Mouse (Mus musculus): ENCODE measurements around the gene Hif3a. TPM values are rescaled to one million over a fixed set of nuclear protein-coding genes. Genes with fewer than 3 reads are reported as not detected.
A peak's percentile ranks its signal among the peaks of the same experiment; 100 is the strongest.

The Hif3a gene
- polyA plus RNA-seq, 1 experiment from 2014 or later: 25.2 TPM

GRCm38 (mm10) chr7:17025505-17025894 lies 36.7 kb downstream of the Hif3a start:
- Histone ChIP-seq H3K4me1 (ENCODE audit: insufficient read depth, low read length) (peaks cover 37% of the 10 kb centered on the region), H3K9me3 (ENCODE audit: low read length) (no peaks in the 10 kb centered on the region), H3K27ac (ENCODE audit: low read length) (peak overlapping the region; percentile 84), H3K4me3 (ENCODE audit: low read length) (peak overlapping the region; percentile 3; the same call in 1 of the 2 replicates), H3K4me2 (replicated peaks; ENCODE audit: low read depth, low read length) (peak overlapping the region; percentile 55), H3K36me3 (ENCODE audit: insufficient read depth, low read length) (peaks cover 24% of the 10 kb centered on the region), H3K27me3 (ENCODE audit: insufficient read depth, low read length) (no peaks in the 10 kb centered on the region), H3K9ac (replicated peaks; ENCODE audit: low read length) (0 out of 2 replicates have a peak overlapping the region, but pooled peaks have one; percentile 83)
- no peak for ATAC-seq (ENCODE audit: low FRiP score, low TSS enrichment)
- WGBS: 61% methylated on average over 4 of the region's 4 CpGs

DNA sequence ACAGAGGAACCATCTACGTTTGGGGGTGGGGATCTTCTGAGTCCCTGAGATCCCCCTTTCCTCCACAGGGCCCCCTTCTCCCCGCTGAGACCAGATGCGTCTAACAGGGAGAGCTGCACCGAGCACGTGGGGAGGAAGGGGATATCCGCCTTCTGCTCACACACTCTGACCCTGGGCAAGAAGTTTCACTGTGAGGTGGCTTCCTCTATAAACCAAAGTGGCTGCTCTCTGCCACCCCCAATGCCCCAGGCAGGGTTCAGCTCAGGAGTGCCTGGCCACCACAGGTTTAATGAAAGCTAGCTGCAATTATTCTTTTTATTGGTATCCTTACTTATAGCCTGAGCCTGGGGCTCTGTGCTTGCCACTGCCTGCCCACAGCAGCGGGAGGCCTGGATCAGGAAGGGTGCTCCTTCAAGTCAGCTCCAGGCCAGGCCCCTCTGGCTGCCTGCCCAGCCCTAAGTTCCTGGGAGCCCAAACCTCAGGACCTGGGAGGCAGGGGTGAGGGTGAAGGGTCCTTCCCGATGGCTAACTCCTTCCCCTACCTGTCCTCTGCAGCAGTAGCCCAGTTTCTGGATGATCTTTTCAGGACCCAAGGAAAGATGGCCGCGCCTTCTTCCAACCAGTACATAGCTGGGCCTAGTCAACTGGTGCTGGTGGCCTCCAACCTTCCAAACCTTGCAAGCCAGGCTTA lies 37.3 kb downstream of the Hif3a start:
- Histone ChIP-seq H3K27me3 (ENCODE audit: insufficient read depth, low read length) (no peaks in the 10 kb centered on the region), H3K4me3 (ENCODE audit: low read length) (no peak overlapping the region), H3K27ac (ENCODE audit: low read length) (peak overlapping the region; percentile 84), H3K9me3 (ENCODE audit: low read length) (no peaks in the 10 kb centered on the region), H3K36me3 (ENCODE audit: insufficient read depth, low read length) (peaks cover 29% of the 10 kb centered on the region), H3K4me2 (replicated peaks; ENCODE audit: low read depth, low read length) (peak overlapping the region; percentile 55), H3K4me1 (ENCODE audit: insufficient read depth, low read length) (peaks cover 37% of the 10 kb centered on the region), H3K9ac (replicated peaks; ENCODE audit: low read length) (peak overlapping the region; percentile 83; the same call in 1 of the 2 replicates)
- no peak for ATAC-seq (ENCODE audit: low FRiP score, low TSS enrichment)
- WGBS: 62% methylated on average over 9 of the region's 10 CpGs

- Histone ChIP-seq H3K27me3 (ENCODE audit: insufficient read depth, low read length) (no peaks in the 10 kb centered on the region), H3K4me1 (ENCODE audit: insufficient read depth, low read length) (peaks cover 37% of the 10 kb centered on the region), H3K36me3 (ENCODE audit: insufficient read depth, low read length) (peaks cover 37% of the 10 kb centered on the region), H3K9me3 (ENCODE audit: low read length) (no peaks in the 10 kb centered on the region), H3K4me2 (replicated peaks; ENCODE audit: low read depth, low read length) (peak overlapping the region; percentile 13; the same call in 1 of the 2 replicates), H3K9ac (replicated peaks; ENCODE audit: low read length) (peak overlapping the region; percentile 83; the same call in 1 of the 2 replicates), H3K27ac (ENCODE audit: low read length) (peak overlapping the region; percentile 84), H3K4me3 (ENCODE audit: low read length) (no peak overlapping the region)
- WGBS: 81% methylated on average over 6 of the region's 6 CpGs
- no peak for ATAC-seq (ENCODE audit: low FRiP score, low TSS enrichment)
Observed at GRCm38 (mm10) chr7:17024141-17024540, 38.1 kb downstream of the Hif3a start.

GRCm38 (mm10) chr7:17023701-17024100 lies 38.5 kb downstream of the Hif3a start:
- no peak overlapping the region; the same call in 1 of the 2 replicates for H3K4me2 ChIP-seq (replicated peaks; ENCODE audit: low read depth, low read length)
- no peaks in the 10 kb centered on the region for H3K9me3 ChIP-seq (ENCODE audit: low read length)
- H3K4me1 ChIP-seq (ENCODE audit: insufficient read depth, low read length): peaks cover 37% of the 10 kb centered on the region
- no peak for ATAC-seq (ENCODE audit: low FRiP score, low TSS enrichment)
- H3K27ac ChIP-seq (ENCODE audit: low read length): peak overlapping the region; percentile 84
- peak overlapping the region; percentile 83; the same call in 1 of the 2 replicates for H3K9ac ChIP-seq (replicated peaks; ENCODE audit: low read length)
- peaks cover 37% of the 10 kb centered on the region for H3K36me3 ChIP-seq (ENCODE audit: insufficient read depth, low read length)
- no peaks in the 10 kb centered on the region for H3K27me3 ChIP-seq (ENCODE audit: insufficient read depth, low read length)
- 56% methylated on average over 4 of the region's 4 CpGs for WGBS
- H3K4me3 ChIP-seq (ENCODE audit: low read length): no peak overlapping the region

DNA sequence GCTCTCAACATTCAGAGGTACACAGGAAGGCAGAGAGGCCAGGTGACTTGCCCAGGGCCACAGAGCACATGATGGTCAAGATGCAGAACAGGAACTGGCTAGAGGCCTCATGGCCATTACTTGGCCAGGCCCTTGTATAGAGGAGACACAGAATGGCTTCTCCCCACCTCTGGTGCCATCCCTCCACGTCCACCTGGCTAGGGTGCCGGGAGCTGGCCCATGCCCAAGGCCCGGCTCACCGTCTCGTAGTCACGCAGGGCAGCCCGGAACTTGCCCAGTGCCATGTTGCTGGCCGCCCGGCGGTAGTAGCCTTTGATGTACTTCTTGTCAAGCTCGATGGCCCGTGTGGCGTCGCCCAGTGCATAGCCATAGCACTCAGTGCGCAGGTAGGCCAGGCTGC lies 40.1 kb downstream of the Hif3a start:
- Histone ChIP-seq H3K36me3 (ENCODE audit: insufficient read depth, low read length) (peaks cover 37% of the 10 kb centered on the region), H3K27ac (ENCODE audit: low read length) (no peak overlapping the region), H3K9me3 (ENCODE audit: low read length) (no peaks in the 10 kb centered on the region), H3K9ac (replicated peaks; ENCODE audit: low read length) (no peak overlapping the region), H3K4me3 (ENCODE audit: low read length) (no peak overlapping the region), H3K4me1 (ENCODE audit: insufficient read depth, low read length) (peaks cover 37% of the 10 kb centered on the region), H3K27me3 (ENCODE audit: insufficient read depth, low read length) (no peaks in the 10 kb centered on the region), H3K4me2 (replicated peaks; ENCODE audit: low read depth, low read length) (no peak overlapping the region)
- WGBS: 96% methylated on average over 15 of the region's 15 CpGs
- no peak for ATAC-seq (ENCODE audit: low FRiP score, low TSS enrichment)

GRCm38 (mm10) chr7:17019426-17020166 lies 42.6 kb downstream of the Hif3a start:
- peaks cover 15% of the 10 kb centered on the region for H3K4me1 ChIP-seq (ENCODE audit: insufficient read depth, low read length)
- 89% methylated on average over 7 of the region's 7 CpGs for WGBS

GRCm38 (mm10) chr7:17017921-17018320 lies 44.3 kb downstream of the Hif3a start:
- H3K36me3 ChIP-seq (ENCODE audit: insufficient read depth, low read length): peaks cover 76% of the 10 kb centered on the region
- no peak overlapping the region for H3K4me3 ChIP-seq (ENCODE audit: low read length)
- WGBS: 89% methylated on average over 2 of the region's 2 CpGs
- H3K4me1 ChIP-seq (ENCODE audit: insufficient read depth, low read length): no peaks in the 10 kb centered on the region
- no peak overlapping the region for H3K9ac ChIP-seq (replicated peaks; ENCODE audit: low read length)
- no peak for ATAC-seq (ENCODE audit: low FRiP score, low TSS enrichment)
- no peaks in the 10 kb centered on the region for H3K27me3 ChIP-seq (ENCODE audit: insufficient read depth, low read length)
- H3K4me2 ChIP-seq (replicated peaks; ENCODE audit: low read depth, low read length): no peak overlapping the region
- no peaks in the 10 kb centered on the region for H3K9me3 ChIP-seq (ENCODE audit: low read length)
- no peak overlapping the region for H3K27ac ChIP-seq (ENCODE audit: low read length)

More at GRCm38 (mm10) chr7:17019426-17020166, 42.6 kb downstream of the Hif3a start:
- Histone ChIP-seq H3K9ac (replicated peaks; ENCODE audit: low read length) (no peak overlapping the region), H3K9me3 (ENCODE audit: low read length) (no peaks in the 10 kb centered on the region), H3K27ac (ENCODE audit: low read length) (no peak overlapping the region), H3K4me2 (replicated peaks; ENCODE audit: low read depth, low read length) (no peak overlapping the region), H3K36me3 (ENCODE audit: insufficient read depth, low read length) (peaks cover 61% of the 10 kb centered on the region), H3K27me3 (ENCODE audit: insufficient read depth, low read length) (no peaks in the 10 kb centered on the region), H3K4me3 (ENCODE audit: low read length) (no peak overlapping the region)
- no peak for ATAC-seq (ENCODE audit: low FRiP score, low TSS enrichment)

GRCm38 (mm10) chr7:17017036-17017435 lies 45.2 kb downstream of the Hif3a start:
- no peaks in the 10 kb centered on the region for H3K4me1 ChIP-seq (ENCODE audit: insufficient read depth, low read length)
- no peak overlapping the region for H3K4me3 ChIP-seq (ENCODE audit: low read length)
- H3K36me3 ChIP-seq (ENCODE audit: insufficient read depth, low read length): peaks cover 77% of the 10 kb centered on the region
- ATAC-seq (ENCODE audit: low FRiP score, low TSS enrichment): peak; percentile 63
- no peaks in the 10 kb centered on the region for H3K9me3 ChIP-seq (ENCODE audit: low read length)
- no peak overlapping the region for H3K27ac ChIP-seq (ENCODE audit: low read length)
- H3K4me2 ChIP-seq (replicated peaks; ENCODE audit: low read depth, low read length): no peak overlapping the region
- no peaks in the 10 kb centered on the region for H3K27me3 ChIP-seq (ENCODE audit: insufficient read depth, low read length)
- no peak overlapping the region for H3K9ac ChIP-seq (replicated peaks; ENCODE audit: low read length)
- 84% methylated on average over 1 of the region's 1 CpGs for WGBS

DNA sequence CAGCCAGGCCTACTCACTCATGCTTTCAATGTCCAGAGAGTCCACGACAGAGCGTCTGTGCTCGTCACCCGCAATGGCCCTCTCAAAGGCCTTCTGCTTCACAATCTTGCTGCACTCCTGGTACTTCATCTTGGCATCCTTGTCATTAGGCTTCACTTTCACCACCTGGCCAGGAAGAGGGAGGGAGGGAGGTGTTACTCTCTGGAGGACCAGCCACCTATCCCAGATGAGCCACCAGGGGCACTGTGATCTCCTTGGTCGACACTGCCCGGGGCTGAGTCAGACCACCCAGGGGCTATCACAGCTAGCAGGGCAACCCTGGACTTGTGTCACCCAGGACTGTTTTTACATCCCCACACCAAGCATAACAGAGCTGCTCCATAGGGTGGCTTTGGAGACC lies 46.8 kb downstream of the Hif3a start:
- no peak overlapping the region for H3K4me3 ChIP-seq (ENCODE audit: low read length)
- H3K4me2 ChIP-seq (replicated peaks; ENCODE audit: low read depth, low read length): no peak overlapping the region
- H3K4me1 ChIP-seq (ENCODE audit: insufficient read depth, low read length): no peaks in the 10 kb centered on the region
- no peak for ATAC-seq (ENCODE audit: low FRiP score, low TSS enrichment)
- no peak overlapping the region for H3K9ac ChIP-seq (replicated peaks; ENCODE audit: low read length)
- no peaks in the 10 kb centered on the region for H3K27me3 ChIP-seq (ENCODE audit: insufficient read depth, low read length)
- H3K27ac ChIP-seq (ENCODE audit: low read length): no peak overlapping the region
- peaks cover 74% of the 10 kb centered on the region for H3K36me3 ChIP-seq (ENCODE audit: insufficient read depth, low read length)
- no peaks in the 10 kb centered on the region for H3K9me3 ChIP-seq (ENCODE audit: low read length)
- 80% methylated on average over 6 of the region's 6 CpGs for WGBS
